In the genomic region with DNA sequence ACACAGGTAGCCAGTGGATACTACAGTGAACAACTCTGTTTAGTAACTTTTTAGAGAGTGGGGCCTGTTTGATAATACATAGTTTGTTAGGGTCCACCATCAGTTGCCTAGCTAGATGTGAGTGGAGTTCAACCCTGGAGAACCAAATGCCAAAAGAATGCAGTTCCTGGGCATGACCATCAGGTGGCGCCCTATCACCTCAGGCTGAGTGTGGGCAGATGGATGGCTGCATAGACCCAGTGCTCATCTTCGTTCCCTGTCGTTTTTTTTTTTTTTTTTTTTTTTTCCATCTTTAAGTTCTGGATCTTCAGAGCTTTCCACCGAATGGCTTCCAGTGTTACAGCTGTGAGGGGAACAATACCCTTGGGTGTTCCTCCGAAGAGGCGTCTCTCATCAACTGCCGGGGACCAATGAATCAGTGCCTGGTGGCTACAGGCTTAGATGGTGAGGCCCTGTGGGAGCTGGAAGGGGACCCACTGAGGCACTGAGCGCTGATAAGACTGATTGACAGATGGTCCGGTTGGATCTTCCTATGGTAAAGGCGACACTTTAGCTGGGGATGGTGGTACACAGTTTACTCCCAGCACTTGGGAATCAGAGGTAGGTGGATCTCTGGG, we compare ENCODE assay signal across 8 mouse cellular contexts. TPM values are rescaled to one million over a fixed set of nuclear protein-coding genes. Genes with fewer than 3 reads are reported as not detected.
DNase-seq lines count a peak whose midpoint lies in the region; ATAC-seq lines count a peak whose summit lies in the region.

No protein-coding gene starts in this region.

- H3K9ac ChIP-seq in heart, embryonic 11.5 days (ENCODE audit: low read depth, low read length) = no peak overlapping the region
- no peak overlapping the region for H3K9ac ChIP-seq in forebrain, embryonic 13.5 days
- H3K9ac ChIP-seq in intestine, embryonic 16.5 days (ENCODE audit: low read depth, low read length) = no peak overlapping the region
- no peak overlapping the region for H3K9ac ChIP-seq in limb, embryonic 13.5 days
- H3K9ac ChIP-seq in midbrain, embryonic 15.5 days = no peak overlapping the region

- H3K27me3 ChIP-seq in heart, embryonic 11.5 days (ENCODE audit: control insufficient read depth, insufficient read depth, low read length) = no peaks in the 10 kb centered on the region; the same call in 1 of the 2 replicates
- H3K27me3 ChIP-seq in forebrain, embryonic 13.5 days = no peaks in the 10 kb centered on the region
- H3K27me3 ChIP-seq in intestine, embryonic 16.5 days (replicated peaks; ENCODE audit: control insufficient read depth, insufficient read depth, low read length) = no peaks in the 10 kb centered on the region
- no peaks in the 10 kb centered on the region for H3K27me3 ChIP-seq in limb, embryonic 13.5 days
- H3K27me3 ChIP-seq in midbrain, embryonic 15.5 days (replicated peaks) = no peaks in the 10 kb centered on the region
- no peaks in the 10 kb centered on the region for H3K27me3 ChIP-seq in splenic B cell, adult 2 months (ENCODE audit: control insufficient read depth, insufficient read depth, low read length, poor library complexity, severe bottlenecking)

- no peak overlapping the region for H3K4me2 ChIP-seq in heart, embryonic 11.5 days
- H3K4me2 ChIP-seq in forebrain, embryonic 13.5 days = no peak overlapping the region
- H3K4me2 ChIP-seq in intestine, embryonic 16.5 days (ENCODE audit: low read depth, low read length) = no peak overlapping the region
- H3K4me2 ChIP-seq in limb, embryonic 13.5 days (replicated peaks) = no peak overlapping the region
- no peak overlapping the region for H3K4me2 ChIP-seq in midbrain, embryonic 15.5 days

- no peak overlapping the region for H3K4me3 ChIP-seq in heart, embryonic 11.5 days (ENCODE audit: low read depth, low read length)
- no peak overlapping the region for H3K4me3 ChIP-seq in forebrain, embryonic 13.5 days
- H3K4me3 ChIP-seq in intestine, embryonic 16.5 days (ENCODE audit: low read length) = no peak overlapping the region
- H3K4me3 ChIP-seq in limb, embryonic 13.5 days = no peak overlapping the region
- no peak overlapping the region for H3K4me3 ChIP-seq in midbrain, embryonic 15.5 days

- DNase-seq in heart, adult 9 months (ENCODE audit: low spot score in 2 of 2) = peak; percentile 28 to 42
- peak; percentile 47 for DNase-seq in c-Kit-positive CD71-positive TER-119-positive erythroid progenitor cells, embryonic 14.5 days (ENCODE audit: low spot score)
- DNase-seq in splenic B cell, adult 2 months (ENCODE audit: low read depth, low spot score) = peak; percentile 84

- no peaks in the 10 kb centered on the region for H3K9me3 ChIP-seq in heart, embryonic 11.5 days (replicated peaks; ENCODE audit: control insufficient read depth, low read length)
- H3K9me3 ChIP-seq in forebrain, embryonic 13.5 days (replicated peaks) = peaks cover 2% of the 10 kb centered on the region
- H3K9me3 ChIP-seq in intestine, embryonic 16.5 days (ENCODE audit: control insufficient read depth, low read length) = peaks cover 14% of the 10 kb centered on the region
- H3K9me3 ChIP-seq in limb, embryonic 13.5 days = peaks cover 5% of the 10 kb centered on the region; the same call in 1 of the 2 replicates
- H3K9me3 ChIP-seq in midbrain, embryonic 15.5 days = no peaks in the 10 kb centered on the region

- no peak overlapping the region for H3K27ac ChIP-seq in heart, embryonic 11.5 days (ENCODE audit: low read depth, low read length)
- no peak overlapping the region for H3K27ac ChIP-seq in forebrain, embryonic 13.5 days
- H3K27ac ChIP-seq in intestine, embryonic 16.5 days (ENCODE audit: low read length) = no peak overlapping the region
- no peak overlapping the region for H3K27ac ChIP-seq in limb, embryonic 13.5 days
- no peak overlapping the region for H3K27ac ChIP-seq in midbrain, embryonic 15.5 days

- no peaks in the 10 kb centered on the region for H3K36me3 ChIP-seq in heart, embryonic 11.5 days (ENCODE audit: control insufficient read depth, insufficient read depth, low read length)
- H3K36me3 ChIP-seq in forebrain, embryonic 13.5 days (ENCODE audit: poor library complexity, severe bottlenecking) = no peaks in the 10 kb centered on the region
- peaks cover 7% of the 10 kb centered on the region for H3K36me3 ChIP-seq in intestine, embryonic 16.5 days (ENCODE audit: control insufficient read depth, insufficient read depth, low read length)
- H3K36me3 ChIP-seq in limb, embryonic 13.5 days = no peaks in the 10 kb centered on the region
- H3K36me3 ChIP-seq in midbrain, embryonic 15.5 days (replicated peaks) = no peaks in the 10 kb centered on the region
- H3K36me3 ChIP-seq in splenic B cell, adult 2 months (ENCODE audit: control insufficient read depth, insufficient read depth, low read length, poor library complexity, severe bottlenecking) = peaks cover 21% of the 10 kb centered on the region

- WGBS in heart, embryonic 11.5 days (ENCODE audit: insufficient replicate concordance) = 49% methylated on average over 10 of the region's 10 CpGs
- 44% methylated on average over 10 of the region's 10 CpGs for WGBS in forebrain, embryonic 13.5 days
- 48% methylated on average over 10 of the region's 10 CpGs for WGBS in intestine, embryonic 16.5 days
- WGBS in limb, embryonic 13.5 days = 52% methylated on average over 10 of the region's 10 CpGs
- 40% methylated on average over 10 of the region's 10 CpGs for WGBS in midbrain, embryonic 15.5 days

- no peaks in the 10 kb centered on the region for H3K4me1 ChIP-seq in heart, embryonic 11.5 days (ENCODE audit: control insufficient read depth, insufficient read depth, low read length)
- H3K4me1 ChIP-seq in forebrain, embryonic 13.5 days = peaks cover 5% of the 10 kb centered on the region
- H3K4me1 ChIP-seq in intestine, embryonic 16.5 days (ENCODE audit: control insufficient read depth, insufficient read depth, low read length) = 0 out of 2 replicates have a peak, but pooled peaks cover 3% of the 10 kb centered on the region
- H3K4me1 ChIP-seq in limb, embryonic 13.5 days = 0 out of 2 replicates have a peak, but pooled peaks cover 5% of the 10 kb centered on the region
- H3K4me1 ChIP-seq in midbrain, embryonic 15.5 days = no peaks in the 10 kb centered on the region

- no peak for ATAC-seq in heart, embryonic 11.5 days (replicated peaks; ENCODE audit: insufficient number of reproducible peaks, low FRiP score, low TSS enrichment)
- peak; percentile 60; the same call in 1 of the 2 replicates for ATAC-seq in forebrain, embryonic 13.5 days
- ATAC-seq in intestine, embryonic 16.5 days = peak; percentile 36
- 0 out of 2 replicates have a peak, but pooled peaks have one; percentile 4 for ATAC-seq in limb, embryonic 13.5 days (ENCODE audit: low FRiP score, low read depth)
- 0 out of 2 replicates have a peak, but pooled peaks have one; percentile 22 for ATAC-seq in midbrain, embryonic 15.5 days (replicated peaks)

RNA-seq across cellular contexts. Expression of gene Cadm4, which starts 7.8 kb away (rescaled TPM):
- 0.20 and 0.23 TPM in 2 replicates for polyA plus RNA-seq in heart, embryonic 11.5 days (2014; fragmentation: Nextera tagmentation; extraction: Ambion mirVana)
- polyA plus RNA-seq in forebrain, embryonic 13.5 days (2015; fragmentation: Nextera tagmentation; extraction: Ambion mirVana) = 45.8 and 47.0 TPM in 2 replicates
- polyA plus RNA-seq in intestine, embryonic 16.5 days (2015; fragmentation: Nextera tagmentation; extraction: Ambion mirVana) = 1.2 and 1.5 TPM in 2 replicates
- polyA plus RNA-seq in limb, embryonic 13.5 days (2015; fragmentation: Nextera tagmentation; extraction: Ambion mirVana) = 6.3 and 6.5 TPM in 2 replicates
- 79.2 and 81.1 TPM in 2 replicates for polyA plus RNA-seq in midbrain, embryonic 15.5 days (2015; fragmentation: Nextera tagmentation; extraction: Ambion mirVana)

RNA-seq across cellular contexts. Expression of gene Plaur, which starts 11.7 kb away (rescaled TPM):
- 5.6 and 6.9 TPM in 2 replicates for polyA plus RNA-seq in heart, embryonic 11.5 days (2014; fragmentation: Nextera tagmentation; extraction: Ambion mirVana)
- 1.3 TPM in 2 replicates for polyA plus RNA-seq in forebrain, embryonic 13.5 days (2015; fragmentation: Nextera tagmentation; extraction: Ambion mirVana)
- 8.0 and 9.7 TPM in 2 replicates for polyA plus RNA-seq in intestine, embryonic 16.5 days (2015; fragmentation: Nextera tagmentation; extraction: Ambion mirVana)
- polyA plus RNA-seq in limb, embryonic 13.5 days (2015; fragmentation: Nextera tagmentation; extraction: Ambion mirVana) = 3.3 and 3.5 TPM in 2 replicates
- polyA plus RNA-seq in midbrain, embryonic 15.5 days (2015; fragmentation: Nextera tagmentation; extraction: Ambion mirVana) = 1.6 and 1.9 TPM in 2 replicates

RNA-seq across cellular contexts. Expression of gene Irgc1, which starts 21.9 kb away (rescaled TPM):
- not detected in 2 replicates for polyA plus RNA-seq in heart, embryonic 11.5 days (2014; fragmentation: Nextera tagmentation; extraction: Ambion mirVana)
- 0.15 TPM in 1 of 2 replicates, not detected in the other for polyA plus RNA-seq in forebrain, embryonic 13.5 days (2015; fragmentation: Nextera tagmentation; extraction: Ambion mirVana)
- polyA plus RNA-seq in intestine, embryonic 16.5 days (2015; fragmentation: Nextera tagmentation; extraction: Ambion mirVana) = 0.07 TPM in 1 of 2 replicates, not detected in the other
- polyA plus RNA-seq in limb, embryonic 13.5 days (2015; fragmentation: Nextera tagmentation; extraction: Ambion mirVana) = not detected in 2 replicates
- polyA plus RNA-seq in midbrain, embryonic 15.5 days (2015; fragmentation: Nextera tagmentation; extraction: Ambion mirVana) = not detected in 2 replicates

RNA-seq across cellular contexts. Expression of gene Zfp428, which starts 32.8 kb away (rescaled TPM):
- polyA plus RNA-seq in heart, embryonic 11.5 days (2014; fragmentation: Nextera tagmentation; extraction: Ambion mirVana) = 22.6 and 26.0 TPM in 2 replicates
- polyA plus RNA-seq in forebrain, embryonic 13.5 days (2015; fragmentation: Nextera tagmentation; extraction: Ambion mirVana) = 214 and 220 TPM in 2 replicates
- 26.3 and 26.6 TPM in 2 replicates for polyA plus RNA-seq in intestine, embryonic 16.5 days (2015; fragmentation: Nextera tagmentation; extraction: Ambion mirVana)
- 64.2 and 68.3 TPM in 2 replicates for polyA plus RNA-seq in limb, embryonic 13.5 days (2015; fragmentation: Nextera tagmentation; extraction: Ambion mirVana)
- 336 and 344 TPM in 2 replicates for polyA plus RNA-seq in midbrain, embryonic 15.5 days (2015; fragmentation: Nextera tagmentation; extraction: Ambion mirVana)

RNA-seq across cellular contexts. Expression of gene AC161166.1, which starts 38.2 kb away (rescaled TPM):
- polyA plus RNA-seq in heart, embryonic 11.5 days (2014; fragmentation: Nextera tagmentation; extraction: Ambion mirVana) = 0.25 and 0.57 TPM in 2 replicates
- 0.97 and 1.1 TPM in 2 replicates for polyA plus RNA-seq in forebrain, embryonic 13.5 days (2015; fragmentation: Nextera tagmentation; extraction: Ambion mirVana)
- 0.13 and 0.20 TPM in 2 replicates for polyA plus RNA-seq in intestine, embryonic 16.5 days (2015; fragmentation: Nextera tagmentation; extraction: Ambion mirVana)
- 0.42 and 0.66 TPM in 2 replicates for polyA plus RNA-seq in limb, embryonic 13.5 days (2015; fragmentation: Nextera tagmentation; extraction: Ambion mirVana)
- 2.1 and 2.2 TPM in 2 replicates for polyA plus RNA-seq in midbrain, embryonic 15.5 days (2015; fragmentation: Nextera tagmentation; extraction: Ambion mirVana)
